Mouse (Mus musculus) midbrain, embryonic 15.5 days (tissue): Measurements from ENCODE around the gene Mettl25. TPM values are rescaled to one million over a fixed set of nuclear protein-coding genes. Genes with fewer than 3 reads are reported as not detected.

Experiments used
- ATAC-seq: fragments of 200-750 bp; cut with Nextera tagmentation; replicated peaks from 2 replicates; pipeline ENCODE4 v1.8.0; 2017; ENCODE audit warnings: moderate TSS enrichment
- H3K27ac ChIP-seq: fragments of 300-500 bp; sonication (generic); 2 replicates; pipeline ENCODE4 v1.5.1; 2015; ENCODE audit warnings: mild to moderate bottlenecking, inconsistent platforms
- H3K27me3 ChIP-seq: fragments of 300-500 bp; sonication (generic); replicated peaks from 2 replicates; pipeline ENCODE4 v1.6.1; 2015; ENCODE audit warnings: inconsistent platforms
- H3K36me3 ChIP-seq: fragments of 300-500 bp; sonication (generic); replicated peaks from 2 replicates; pipeline ENCODE4 v1.6.1; 2015; ENCODE audit warnings: inconsistent platforms
- H3K4me1 ChIP-seq: fragments of 300-500 bp; sonication (generic); 2 replicates; pipeline ENCODE4 v1.6.1; 2015; ENCODE audit warnings: inconsistent platforms
- H3K4me2 ChIP-seq: fragments of 300-500 bp; sonication (generic); 2 replicates; pipeline ENCODE4 v1.6.1; 2015; ENCODE audit warnings: inconsistent platforms, mild to moderate bottlenecking, moderate library complexity
- H3K4me3 ChIP-seq: fragments of 300-500 bp; sonication (generic); 2 replicates; pipeline ENCODE4 v1.5.1; 2015; ENCODE audit warnings: mild to moderate bottlenecking, inconsistent platforms
- H3K9ac ChIP-seq: fragments of 300-500 bp; sonication (generic); 2 replicates; pipeline ENCODE4 v1.6.1; 2015; ENCODE audit warnings: mild to moderate bottlenecking, inconsistent platforms
- H3K9me3 ChIP-seq: fragments of 300-500 bp; sonication (generic); 2 replicates; pipeline ENCODE4 v1.6.1; 2016; ENCODE audit warnings: inconsistent platforms
- WGBS: fragments of 180-500 bp; shearing (Covaris S2); methylation state at CpG from one replicate; pipeline ENCODE4 v1.1.7; 2015; ENCODE audit warnings: mixed read lengths; 5-methylcytosine and 5-hydroxymethylcytosine counted together
- polyA plus RNA-seq: library from polyadenylated mRNA; unstranded; fragments of >200 nt; fragmentation: Nextera tagmentation; extraction: Ambion mirVana; gene quantifications from 2 replicates; pipeline ENCODE4 v1.2.1, GENCODE M21; 2015

The Mettl25 gene
- polyA plus RNA-seq, 1 experiment from 2014 or later = 14.9 TPM

GRCm38 (mm10) chr10:105727798-105728197 is 113.4 kb downstream of the Mettl25 start:
- WGBS = 70% methylated on average over 2 of the region's 2 CpGs
- no peak overlapping the region for H3K27ac ChIP-seq
- no peaks in the 10 kb centered on the region for H3K4me1 ChIP-seq

GRCm38 (mm10) chr10:105727353-105727752 is 113.8 kb downstream of the Mettl25 start:
- no peaks in the 10 kb centered on the region for H3K36me3 ChIP-seq
- no peak overlapping the region for H3K4me2 ChIP-seq
- no peaks in the 10 kb centered on the region for H3K9me3 ChIP-seq
- WGBS = 78% methylated on average over 6 of the region's 6 CpGs
- no peaks in the 10 kb centered on the region for H3K4me1 ChIP-seq
- no peak overlapping the region for H3K27ac ChIP-seq
- no peak overlapping the region for H3K4me3 ChIP-seq
- H3K9ac ChIP-seq = no peak overlapping the region
- ATAC-seq = no peak
- no peaks in the 10 kb centered on the region for H3K27me3 ChIP-seq

More at GRCm38 (mm10) chr10:105727798-105728197, 113.4 kb downstream of the Mettl25 start:
- no peak overlapping the region for H3K4me2 ChIP-seq
- H3K27me3 ChIP-seq = no peaks in the 10 kb centered on the region
- H3K36me3 ChIP-seq = no peaks in the 10 kb centered on the region
- no peak overlapping the region for H3K9ac ChIP-seq
- H3K9me3 ChIP-seq = no peaks in the 10 kb centered on the region
- ATAC-seq = no peak
- no peak overlapping the region for H3K4me3 ChIP-seq

DNA sequence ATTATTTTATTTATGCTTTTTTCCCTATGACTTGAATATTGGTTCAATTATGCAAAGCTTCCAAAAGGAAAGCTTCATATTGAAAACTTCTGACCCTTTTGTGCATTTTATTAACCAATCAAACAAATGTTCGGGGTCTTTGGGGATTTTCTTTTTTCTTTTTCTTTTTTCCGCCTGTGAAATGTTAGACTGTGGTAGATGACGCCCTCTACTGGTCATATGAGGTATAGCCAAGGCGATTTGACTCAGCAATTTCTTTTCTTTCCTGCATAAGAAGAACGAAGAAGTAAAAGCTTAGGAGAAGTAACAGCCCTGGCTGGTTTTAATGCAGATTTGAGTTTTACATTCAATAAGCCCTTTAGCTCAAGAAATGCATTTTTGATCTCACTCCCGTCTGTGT is 126.3 kb downstream of the Mettl25 start:
- no peak overlapping the region for H3K4me3 ChIP-seq
- H3K4me1 ChIP-seq = no peaks in the 10 kb centered on the region
- H3K9ac ChIP-seq = no peak overlapping the region
- no peaks in the 10 kb centered on the region for H3K36me3 ChIP-seq
- WGBS = 9% methylated on average over 6 of the region's 6 CpGs
- H3K4me2 ChIP-seq = no peak overlapping the region
- no peak for ATAC-seq
- no peaks in the 10 kb centered on the region for H3K9me3 ChIP-seq
- no peak overlapping the region for H3K27ac ChIP-seq
- no peaks in the 10 kb centered on the region for H3K27me3 ChIP-seq

GRCm38 (mm10) chr10:105714366-105714765 is 126.8 kb downstream of the Mettl25 start:
- H3K9ac ChIP-seq = no peak overlapping the region
- no peaks in the 10 kb centered on the region for H3K27me3 ChIP-seq
- 63% methylated on average over 4 of the region's 4 CpGs for WGBS
- no peaks in the 10 kb centered on the region for H3K9me3 ChIP-seq
- H3K4me3 ChIP-seq = no peak overlapping the region
- no peak overlapping the region for H3K27ac ChIP-seq
- no peaks in the 10 kb centered on the region for H3K4me1 ChIP-seq
- ATAC-seq = no peak
- no peaks in the 10 kb centered on the region for H3K36me3 ChIP-seq
- no peak overlapping the region for H3K4me2 ChIP-seq

DNA sequence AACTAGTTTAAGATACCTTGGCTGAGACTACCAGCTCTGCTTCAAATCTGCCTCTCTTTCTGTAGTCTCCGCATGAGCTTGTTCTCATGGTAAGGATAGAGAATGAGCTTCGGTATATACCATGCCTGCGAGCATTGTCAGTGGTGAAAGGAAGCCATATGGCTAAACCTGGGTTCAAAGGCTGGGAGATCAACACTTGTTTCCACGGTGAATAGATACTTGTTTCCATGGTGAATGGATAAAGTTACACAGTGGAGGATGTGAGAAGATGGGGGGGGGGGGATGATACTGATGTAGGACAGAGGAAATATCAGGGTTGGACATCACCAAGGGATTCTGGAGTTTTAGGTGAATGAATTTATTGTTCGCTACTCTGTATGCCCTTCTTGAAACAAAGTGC is 128.0 kb downstream of the Mettl25 start:
- no peak overlapping the region for H3K27ac ChIP-seq
- no peak overlapping the region for H3K4me2 ChIP-seq
- H3K4me1 ChIP-seq = no peaks in the 10 kb centered on the region
- H3K9ac ChIP-seq = no peak overlapping the region
- H3K27me3 ChIP-seq = no peaks in the 10 kb centered on the region
- WGBS = 30% methylated on average over 5 of the region's 5 CpGs
- no peak overlapping the region for H3K4me3 ChIP-seq
- H3K36me3 ChIP-seq = no peaks in the 10 kb centered on the region
- no peak for ATAC-seq
- no peaks in the 10 kb centered on the region for H3K9me3 ChIP-seq

Other genes starting within 250 kb of the Mettl25 start
- 36.0 and 44.2 TPM in 2 replicates for gene Ccdc59, start 313 bp downstream of the Mettl25 start, polyA plus RNA-seq